ENCODE assay signal across 24 mouse cellular contexts in genomic region chr8:43329913-43330705, GRCm38 (mm10). TPM values are rescaled to one million over a fixed set of nuclear protein-coding genes. Genes with fewer than 3 reads are reported as not detected.
"Had no signal": no experiment of that assay in that cellular context is flagged by ENCODE, and none has a peak within 500 bp of the region (broad histone marks: within the 10 kb centered on the region; RNA-seq: fewer than 3 reads in every experiment).

No protein-coding gene starts in this region.

- H3K36me3 ChIP-seq: midbrain, embryonic 10.5 days; midbrain, embryonic 13.5 days; neural tube, embryonic 13.5 days; neural tube, embryonic 15.5 days had no signal

- H3K27ac ChIP-seq: midbrain, embryonic 10.5 days; midbrain, embryonic 13.5 days; neural tube, embryonic 13.5 days; neural tube, embryonic 15.5 days had no signal

- H3K4me3 ChIP-seq: midbrain, embryonic 10.5 days; midbrain, embryonic 13.5 days; myocyte; neural tube, embryonic 13.5 days; neural tube, embryonic 15.5 days had no signal

- H3K4me2 ChIP-seq: lung, embryonic 14.5 days; midbrain, embryonic 13.5 days; neural tube, embryonic 13.5 days; neural tube, embryonic 15.5 days had no signal

- H3K4me1 ChIP-seq: midbrain, embryonic 10.5 days; midbrain, embryonic 13.5 days; neural tube, embryonic 13.5 days; neural tube, embryonic 15.5 days had no signal

- H3K9ac ChIP-seq: lung, embryonic 14.5 days; midbrain, embryonic 13.5 days; neural tube, embryonic 13.5 days; neural tube, embryonic 15.5 days had no signal

- H3K9me3 ChIP-seq: midbrain, embryonic 10.5 days; midbrain, embryonic 13.5 days; neural tube, embryonic 13.5 days; neural tube, embryonic 15.5 days had no signal

- ATAC-seq: midbrain, embryonic 13.5 days; midbrain, embryonic 16.5 days had no signal

- DNase-seq: lung, adult 18-20 months; lung, embryonic 14.5 days; lung, postnatal 10 days; lung, postnatal 4 days; retina, postnatal 1 day; right cerebral cortex, adult 18-20 months; right cerebral cortex, postnatal 25 days; right cerebral cortex, postnatal 4 days; spleen, adult 18-20 months; thymus, adult 18-20 months; thymus, postnatal 25 days; thymus, postnatal 4 days had no signal

- H3K27me3 ChIP-seq: midbrain, embryonic 13.5 days; neural tube, embryonic 13.5 days; neural tube, embryonic 15.5 days had no signal

RNA-seq across cellular contexts. Expression of gene Zfp42, which starts 23.3 kb away (rescaled TPM):
- polyA plus RNA-seq: liver, embryonic 16.5 days; lung, embryonic 14.5 days; lung, embryonic 16.5 days; midbrain, embryonic 13.5 days; midbrain, embryonic 16.5 days; myocyte; neural tube, embryonic 11.5 days; neural tube, embryonic 13.5 days; small intestine, adult 2 months; stomach, embryonic 14.5 days; stomach, embryonic 16.5 days had no signal
